Mouse (Mus musculus) forebrain, embryonic 16.5 days (tissue): Measurements from ENCODE around the gene Crabp1. TPM values are rescaled to one million over a fixed set of nuclear protein-coding genes. Genes with fewer than 3 reads are reported as not detected.
A peak's percentile ranks its signal among the peaks of the same experiment; 100 is the strongest.

ENCODE experiments used
- ATAC-seq: fragments of 200-750 bp; cut with Nextera tagmentation; 2 replicates; pipeline ENCODE4 v1.8.0; 2017; ENCODE audit warnings: mild to moderate bottlenecking, moderate library complexity
- H3K27ac ChIP-seq: fragments of 300-500 bp; sonication (generic); 2 replicates; pipeline ENCODE4 v1.5.1; 2014; ENCODE audit warnings: low read length, control low read depth
- H3K27me3 ChIP-seq: fragments of 300-500 bp; sonication (generic); replicated peaks from 2 replicates; pipeline ENCODE4 v1.6.1; 2014; ENCODE audit warnings: low read length; ENCODE audit not compliant: control insufficient read depth, insufficient read depth
- H3K36me3 ChIP-seq: fragments of 300-500 bp; sonication (generic); 2 replicates; pipeline ENCODE4 v1.6.1; 2014; ENCODE audit not compliant: control insufficient read depth, insufficient read depth
- H3K4me1 ChIP-seq: fragments of 300-500 bp; sonication (generic); replicated peaks from 2 replicates; pipeline ENCODE4 v1.6.1; 2014; ENCODE audit warnings: low read length; ENCODE audit not compliant: control insufficient read depth, insufficient read depth
- H3K4me2 ChIP-seq: fragments of 300-500 bp; sonication (generic); 2 replicates; pipeline ENCODE4 v1.6.1; 2014; ENCODE audit warnings: mild to moderate bottlenecking, low read length, control low read depth
- H3K4me3 ChIP-seq: fragments of 300-500 bp; sonication (generic); replicated peaks from 2 replicates; pipeline ENCODE4 v1.5.1; 2014; ENCODE audit warnings: mild to moderate bottlenecking, low read length, control low read depth
- H3K9ac ChIP-seq: fragments of 300-500 bp; sonication (generic); replicated peaks from 2 replicates; pipeline ENCODE4 v1.6.1; 2014; ENCODE audit warnings: low read depth, low read length, control low read depth
- H3K9me3 ChIP-seq: fragments of 300-500 bp; sonication (generic); 2 replicates; pipeline ENCODE4 v1.6.1; 2016; ENCODE audit warnings: low read length; ENCODE audit not compliant: control insufficient read depth
- WGBS: fragments of 180-500 bp; shearing (Covaris S2); extraction: QIAGEN DNeasy Blood & Tissue Kit; methylation state at CpG from one replicate; pipeline ENCODE4 v1.1.7; 2014; 5-methylcytosine and 5-hydroxymethylcytosine counted together
- polyA plus RNA-seq: library from polyadenylated mRNA; unstranded; fragments of >200 nt; fragmentation: Nextera tagmentation; extraction: Ambion mirVana; gene quantifications from 2 replicates; pipeline ENCODE4 v1.2.1, GENCODE M21; 2015

Crabp1 gene
- polyA plus RNA-seq, 1 experiment from 2014 or later, result 55.4 TPM

GRCm38 (mm10) chr9:54764091-54764490, 457 bp upstream of the Crabp1 start:
- WGBS, result 19% methylated on average over 12 of the region's 12 CpGs
- H3K9me3 ChIP-seq, result no peaks in the 10 kb centered on the region
- H3K9ac ChIP-seq, result no peak overlapping the region
- no peak overlapping the region for H3K27ac ChIP-seq
- no peak overlapping the region; the same call in 1 of the 2 replicates for H3K4me3 ChIP-seq
- peaks cover 19% of the 10 kb centered on the region for H3K4me1 ChIP-seq
- 0 out of 2 replicates have a peak, but pooled peaks have one; percentile 22 for ATAC-seq
- peak overlapping the region; percentile 75; the same call in 1 of the 2 replicates for H3K4me2 ChIP-seq
- peaks cover 34% of the 10 kb centered on the region for H3K27me3 ChIP-seq
- no peaks in the 10 kb centered on the region for H3K36me3 ChIP-seq

- Histone ChIP-seq H3K4me2 (peak overlapping the region; percentile 75), H3K27me3 (peaks cover 35% of the 10 kb centered on the region), H3K36me3 (no peaks in the 10 kb centered on the region), H3K9me3 (no peaks in the 10 kb centered on the region), H3K9ac (peak overlapping the region; percentile 43; the same call in 1 of the 2 replicates), H3K4me1 (peaks cover 22% of the 10 kb centered on the region), H3K27ac (no peak overlapping the region), H3K4me3 (peak overlapping the region; percentile 40)
- ATAC-seq, result peak; percentile 40; the same call in 1 of the 2 replicates
- under 1% methylated on average over 41 of the region's 41 CpGs for WGBS
These were observed 963 bp downstream of the Crabp1 start for GRCm38 (mm10) chr9:54765336-54766085.

GRCm38 (mm10) chr9:54770140-54770780, 5.7 kb downstream of the Crabp1 start:
- Histone ChIP-seq H3K4me3 (no peak overlapping the region), H3K9me3 (no peaks in the 10 kb centered on the region), H3K4me2 (no peak overlapping the region), H3K9ac (no peak overlapping the region), H3K27ac (no peak overlapping the region), H3K27me3 (peaks cover 13% of the 10 kb centered on the region; the same call in 1 of the 2 replicates), H3K4me1 (peaks cover 14% of the 10 kb centered on the region), H3K36me3 (no peaks in the 10 kb centered on the region)
- ATAC-seq, result no peak
- WGBS, result 43% methylated on average over 11 of the region's 11 CpGs

GRCm38 (mm10) chr9:54776451-54776982, 12.0 kb downstream of the Crabp1 start:
- H3K4me3 ChIP-seq, result no peak overlapping the region
- ATAC-seq, result no peak
- H3K27ac ChIP-seq, result no peak overlapping the region
- no peaks in the 10 kb centered on the region for H3K9me3 ChIP-seq
- H3K9ac ChIP-seq, result no peak overlapping the region
- WGBS, result 72% methylated on average over 13 of the region's 13 CpGs
- H3K4me2 ChIP-seq, result no peak overlapping the region
- H3K36me3 ChIP-seq, result no peaks in the 10 kb centered on the region
- H3K27me3 ChIP-seq, result no peaks in the 10 kb centered on the region
- 0 out of 2 replicates have a peak, but pooled peaks cover 3% of the 10 kb centered on the region for H3K4me1 ChIP-seq

GRCm38 (mm10) chr9:54779280-54779679, 14.7 kb downstream of the Crabp1 start:
- Histone ChIP-seq H3K4me3 (no peak overlapping the region), H3K36me3 (no peaks in the 10 kb centered on the region), H3K4me1 (0 out of 2 replicates have a peak, but pooled peaks cover 3% of the 10 kb centered on the region), H3K4me2 (no peak overlapping the region), H3K27me3 (no peaks in the 10 kb centered on the region), H3K9me3 (no peaks in the 10 kb centered on the region), H3K27ac (no peak overlapping the region), H3K9ac (no peak overlapping the region)
- 70% methylated on average over 8 of the region's 8 CpGs for WGBS
- peak; percentile 61 for ATAC-seq

GRCm38 (mm10) chr9:54782504-54782903, 18.0 kb downstream of the Crabp1 start:
- H3K4me3 ChIP-seq, result no peak overlapping the region
- H3K4me2 ChIP-seq, result no peak overlapping the region
- H3K4me1 ChIP-seq, result no peaks in the 10 kb centered on the region
- no peaks in the 10 kb centered on the region for H3K36me3 ChIP-seq
- ATAC-seq, result no peak
- no peak overlapping the region for H3K9ac ChIP-seq
- H3K27ac ChIP-seq, result no peak overlapping the region
- no peaks in the 10 kb centered on the region for H3K27me3 ChIP-seq
- no peaks in the 10 kb centered on the region for H3K9me3 ChIP-seq
- WGBS, result 45% methylated on average over 15 of the region's 15 CpGs

GRCm38 (mm10) chr9:54784003-54784402, 19.5 kb downstream of the Crabp1 start:
- Histone ChIP-seq H3K9me3 (no peaks in the 10 kb centered on the region), H3K9ac (no peak overlapping the region), H3K36me3 (no peaks in the 10 kb centered on the region), H3K27me3 (no peaks in the 10 kb centered on the region), H3K4me3 (no peak overlapping the region), H3K4me2 (no peak overlapping the region), H3K4me1 (no peaks in the 10 kb centered on the region; the same call in 1 of the 2 replicates), H3K27ac (no peak overlapping the region)
- no peak for ATAC-seq
- 66% methylated on average over 3 of the region's 3 CpGs for WGBS

GRCm38 (mm10) chr9:54785215-54785614, 20.7 kb downstream of the Crabp1 start:
- no peaks in the 10 kb centered on the region for H3K9me3 ChIP-seq
- ATAC-seq, result no peak

GRCm38 (mm10) chr9:54786083-54786482, 21.5 kb downstream of the Crabp1 start:
- Histone ChIP-seq H3K9ac (no peak overlapping the region), H3K27me3 (no peaks in the 10 kb centered on the region), H3K4me1 (peaks cover 3% of the 10 kb centered on the region; the same call in 1 of the 2 replicates), H3K4me3 (no peak overlapping the region), H3K4me2 (no peak overlapping the region), H3K36me3 (no peaks in the 10 kb centered on the region), H3K9me3 (no peaks in the 10 kb centered on the region), H3K27ac (no peak overlapping the region)
- no peak for ATAC-seq
- 98% methylated on average over 1 of the region's 1 CpGs for WGBS

More at GRCm38 (mm10) chr9:54785215-54785614, 20.7 kb downstream of the Crabp1 start:
- no peak overlapping the region for H3K27ac ChIP-seq
- peaks cover under 1% of the 10 kb centered on the region; the same call in 1 of the 2 replicates for H3K4me1 ChIP-seq
- H3K27me3 ChIP-seq, result no peaks in the 10 kb centered on the region
- WGBS, result 60% methylated on average over 3 of the region's 3 CpGs
- no peak overlapping the region for H3K4me3 ChIP-seq
- no peak overlapping the region for H3K9ac ChIP-seq
- H3K4me2 ChIP-seq, result no peak overlapping the region
- H3K36me3 ChIP-seq, result no peaks in the 10 kb centered on the region
